Mouse (Mus musculus): ENCODE data around the gene Mrvi1.
A peak's percentile ranks its signal among the peaks of the same experiment; 100 is the strongest.

Mrvi1 gene

GRCm38 (mm10) chr7:110982053-110982705, at the start of gene Mrvi1:
Mrvi1 (minus strand) TSS chr7:110982461.
- DNase-seq (ENCODE audit: low spot score) = peak; percentile 61

- no peak for DNase-seq (ENCODE audit: low spot score)
Measured at GRCm38 (mm10) chr7:111029046-111029553, 46.8 kb upstream of the Mrvi1 start.

GRCm38 (mm10) chr7:111028281-111029045, 46.2 kb upstream of the Mrvi1 start, which contains the start of gene Ctr9:
Ctr9 (plus strand) TSS chr7:111028951.
- peak; percentile 85 for DNase-seq (ENCODE audit: low spot score)

GRCm38 (mm10) chr7:111024912-111025311, 42.7 kb upstream of the Mrvi1 start:
- no peak for DNase-seq (ENCODE audit: low spot score)

- peak; percentile 17 for DNase-seq (ENCODE audit: low spot score)
Measured at GRCm38 (mm10) chr7:111024068-111024594, 41.9 kb upstream of the Mrvi1 start.

- peak; percentile 57 for DNase-seq (ENCODE audit: low spot score)
Measured at GRCm38 (mm10) chr7:111020814-111021213, 38.6 kb upstream of the Mrvi1 start.

- DNase-seq (ENCODE audit: low spot score) = no peak
Measured at GRCm38 (mm10) chr7:111016921-111017320, 34.7 kb upstream of the Mrvi1 start.

GRCm38 (mm10) chr7:111015731-111016130, 33.5 kb upstream of the Mrvi1 start:
- DNase-seq (ENCODE audit: low spot score) = no peak

GRCm38 (mm10) chr7:111014893-111015292, 32.6 kb upstream of the Mrvi1 start:
- peak; percentile 69 for DNase-seq (ENCODE audit: low spot score)

GRCm38 (mm10) chr7:111014039-111014605, 31.9 kb upstream of the Mrvi1 start:
- DNase-seq (ENCODE audit: low spot score) = no peak

GRCm38 (mm10) chr7:111004136-111004840, 22.0 kb upstream of the Mrvi1 start:
- no peak for DNase-seq (ENCODE audit: low spot score)

GRCm38 (mm10) chr7:110998887-110999827, 16.9 kb upstream of the Mrvi1 start:
- no peak for DNase-seq (ENCODE audit: low spot score)

- DNase-seq (ENCODE audit: low spot score) = no peak
Measured at GRCm38 (mm10) chr7:110991221-110991494, 8.9 kb upstream of the Mrvi1 start.

- DNase-seq (ENCODE audit: low spot score) = no peak
Measured at GRCm38 (mm10) chr7:110990356-110991220, 8.3 kb upstream of the Mrvi1 start.

- no peak for DNase-seq (ENCODE audit: low spot score)
Measured at GRCm38 (mm10) chr7:110989286-110989879, 7.1 kb upstream of the Mrvi1 start.

- DNase-seq (ENCODE audit: low spot score) = no peak
Measured at GRCm38 (mm10) chr7:110988081-110988480, 5.8 kb upstream of the Mrvi1 start.

- DNase-seq (ENCODE audit: low spot score) = no peak
Measured at GRCm38 (mm10) chr7:110985581-110986265, 3.5 kb upstream of the Mrvi1 start.

- no peak for DNase-seq (ENCODE audit: low spot score)
Measured at GRCm38 (mm10) chr7:110983621-110984020, 1.4 kb upstream of the Mrvi1 start.

- DNase-seq (ENCODE audit: low spot score) = no peak
Measured at GRCm38 (mm10) chr7:110982764-110983163, 503 bp upstream of the Mrvi1 start.
